ENCODE assay signal across 11 mouse cellular contexts in genomic region chr3:87973593-87974380, GRCm38 (mm10). TPM values are rescaled to one million over a fixed set of nuclear protein-coding genes. Genes with fewer than 3 reads are reported as not detected.
DNase-seq lines count a peak whose midpoint lies in the region; ATAC-seq lines count a peak whose summit lies in the region.
"Had no signal": no experiment of that assay in that cellular context is flagged by ENCODE, and none has a peak within 500 bp of the region (broad histone marks: within the 10 kb centered on the region; RNA-seq: fewer than 3 reads in every experiment).

No protein-coding gene starts in this region.

- H3K27ac ChIP-seq in heart, embryonic 10.5 days = peak overlapping the region; percentile 71
- H3K27ac ChIP-seq in brown adipose tissue, adult 24 weeks (replicated peaks; ENCODE audit: low read depth, low read length) = peak overlapping the region; percentile 88
- peak overlapping the region; percentile 92 for H3K27ac ChIP-seq in hindbrain, embryonic 12.5 days
- peak overlapping the region; percentile 90 for H3K27ac ChIP-seq in midbrain, embryonic 13.5 days

- peaks cover 41% of the 10 kb centered on the region for H3K36me3 ChIP-seq in heart, embryonic 10.5 days
- H3K36me3 ChIP-seq in hindbrain, embryonic 12.5 days = peaks cover 22% of the 10 kb centered on the region
- peaks cover 29% of the 10 kb centered on the region for H3K36me3 ChIP-seq in midbrain, embryonic 13.5 days

- 34% methylated on average over 14 of the region's 14 CpGs for WGBS in heart, embryonic 10.5 days
- WGBS in hindbrain, embryonic 12.5 days = 14% methylated on average over 14 of the region's 14 CpGs
- WGBS in midbrain, embryonic 13.5 days = 5% methylated on average over 14 of the region's 14 CpGs

- 0 out of 2 replicates have a peak, but pooled peaks have one; percentile 1 for ATAC-seq in hindbrain, embryonic 12.5 days (ENCODE audit: low FRiP score)
- peak; percentile 5; the same call in 1 of the 2 replicates for ATAC-seq in midbrain, embryonic 13.5 days
- ATAC-seq: activated CD4-positive, CD25-positive, alpha-beta regulatory T cell, adult 4 months had no signal

- H3K4me1 ChIP-seq in heart, embryonic 10.5 days = peaks cover 58% of the 10 kb centered on the region
- H3K4me1 ChIP-seq in brown adipose tissue, adult 24 weeks (ENCODE audit: control insufficient read depth, insufficient read depth, insufficient read length, low read length) = no peaks in the 10 kb centered on the region; the same call in 1 of the 2 replicates
- peaks cover 55% of the 10 kb centered on the region for H3K4me1 ChIP-seq in hindbrain, embryonic 12.5 days
- peaks cover 55% of the 10 kb centered on the region for H3K4me1 ChIP-seq in midbrain, embryonic 13.5 days (replicated peaks)

- DNase-seq in heart, embryonic 10.5 days (ENCODE audit: low spot score) = no peak
- no peak for DNase-seq in heart, adult 9 months (ENCODE audit: low spot score in 2 of 2)
- no peak for DNase-seq in layer of hippocampus, adult 8-10 months (ENCODE audit: low spot score in 2 of 2)
- DNase-seq in left cerebral cortex, adult 8-10 months (ENCODE audit: low spot score in 2 of 2) = no peak
- no peak for DNase-seq in kidney, adult 9 months
- DNase-seq: cerebellum, postnatal 25 days; kidney, adult 8-10 months had no signal

- peaks cover 20% of the 10 kb centered on the region for H3K27me3 ChIP-seq in heart, embryonic 10.5 days (ENCODE audit: insufficient read depth, poor library complexity, severe bottlenecking)
- peaks cover 2% of the 10 kb centered on the region; the same call in 1 of the 2 replicates for H3K27me3 ChIP-seq in hindbrain, embryonic 12.5 days
- H3K27me3 ChIP-seq in midbrain, embryonic 13.5 days = no peaks in the 10 kb centered on the region

- peak overlapping the region; percentile 71 for H3K4me3 ChIP-seq in heart, embryonic 10.5 days
- H3K4me3 ChIP-seq in brown adipose tissue, adult 24 weeks (ENCODE audit: insufficient read depth, low read depth, low read length) = peak overlapping the region; percentile 80
- H3K4me3 ChIP-seq in hindbrain, embryonic 12.5 days = peak overlapping the region; percentile 69
- peak overlapping the region; percentile 70 for H3K4me3 ChIP-seq in midbrain, embryonic 13.5 days (replicated peaks)

- H3K9me3 ChIP-seq in heart, embryonic 10.5 days = no peaks in the 10 kb centered on the region
- H3K9me3 ChIP-seq in hindbrain, embryonic 12.5 days (replicated peaks) = no peaks in the 10 kb centered on the region
- H3K9me3 ChIP-seq in midbrain, embryonic 13.5 days = no peaks in the 10 kb centered on the region

- H3K4me2 ChIP-seq in hindbrain, embryonic 12.5 days (replicated peaks) = peak overlapping the region; percentile 93
- peak overlapping the region; percentile 94 for H3K4me2 ChIP-seq in midbrain, embryonic 13.5 days (replicated peaks)

- peak overlapping the region; percentile 86 for H3K9ac ChIP-seq in hindbrain, embryonic 12.5 days
- H3K9ac ChIP-seq in midbrain, embryonic 13.5 days (replicated peaks) = peak overlapping the region; percentile 89

RNA-seq across cellular contexts. Expression of gene Nes, which starts 2.9 kb away (rescaled TPM):
- polyA plus RNA-seq in heart, embryonic 10.5 days (2016; fragmentation: Nextera tagmentation; extraction: Ambion mirVana) = 25.0 and 28.8 TPM in 2 replicates
- polyA plus RNA-seq in brown adipose tissue, adult 24 weeks (2012; ENCODE audit: insufficient read depth, insufficient read length, missing spikeins) = 7.6 and 8.4 TPM in 2 replicates
- polyA plus RNA-seq in hindbrain, embryonic 12.5 days (2016; fragmentation: Nextera tagmentation; extraction: Ambion mirVana) = 136 and 153 TPM in 2 replicates
- polyA plus RNA-seq in midbrain, embryonic 13.5 days (2015; fragmentation: Nextera tagmentation; extraction: Ambion mirVana) = 61.9 and 77.6 TPM in 2 replicates
- 1 to 10 TPM; 4.9 to 6.5 (median 5.5) TPM for total RNA-seq in layer of hippocampus, adult 8-10 months (2022)
- 1 to 10 TPM; 4.0 to 5.5 (median 5.2) TPM for total RNA-seq in left cerebral cortex, adult 8-10 months (2022)
- polyA plus RNA-seq: activated CD4-positive, CD25-positive, alpha-beta regulatory T cell, adult 4 months had no signal

RNA-seq across cellular contexts. Expression of gene Crabp2, which starts 25.3 kb away (rescaled TPM):
- polyA plus RNA-seq in heart, embryonic 10.5 days (2016; fragmentation: Nextera tagmentation; extraction: Ambion mirVana) = 35.8 and 126 TPM in 2 replicates
- not detected in 2 replicates for polyA plus RNA-seq in brown adipose tissue, adult 24 weeks (2012; ENCODE audit: insufficient read depth, insufficient read length, missing spikeins)
- polyA plus RNA-seq in hindbrain, embryonic 12.5 days (2016; fragmentation: Nextera tagmentation; extraction: Ambion mirVana) = 384 and 396 TPM in 2 replicates
- 129 and 135 TPM in 2 replicates for polyA plus RNA-seq in midbrain, embryonic 13.5 days (2015; fragmentation: Nextera tagmentation; extraction: Ambion mirVana)
- 1 to 10 TPM; 3.9 to 5.9 (median 4.7) TPM for total RNA-seq in layer of hippocampus, adult 8-10 months (2022)
- 1 to 10 TPM; 4.9 to 6.5 (median 5.9) TPM for total RNA-seq in left cerebral cortex, adult 8-10 months (2022)
- polyA plus RNA-seq: activated CD4-positive, CD25-positive, alpha-beta regulatory T cell, adult 4 months had no signal

RNA-seq across cellular contexts. Expression of gene Bcan, which starts 26.2 kb away (rescaled TPM):
- 0.05 TPM in 1 of 2 replicates, not detected in the other for polyA plus RNA-seq in heart, embryonic 10.5 days (2016; fragmentation: Nextera tagmentation; extraction: Ambion mirVana)
- polyA plus RNA-seq in brown adipose tissue, adult 24 weeks (2012; ENCODE audit: insufficient read depth, insufficient read length, missing spikeins) = not detected in 2 replicates
- 1.7 and 1.9 TPM in 2 replicates for polyA plus RNA-seq in hindbrain, embryonic 12.5 days (2016; fragmentation: Nextera tagmentation; extraction: Ambion mirVana)
- 10.1 and 14.0 TPM in 2 replicates for polyA plus RNA-seq in midbrain, embryonic 13.5 days (2015; fragmentation: Nextera tagmentation; extraction: Ambion mirVana)
- total RNA-seq in layer of hippocampus, adult 8-10 months (2022) = 100 to 1,000 TPM; 257 to 304 (median 278) TPM
- total RNA-seq in left cerebral cortex, adult 8-10 months (2022) = 100 to 1,000 TPM; 230 to 238 (median 233) TPM
- polyA plus RNA-seq: activated CD4-positive, CD25-positive, alpha-beta regulatory T cell, adult 4 months had no signal

RNA-seq across cellular contexts. Expression of gene Rrnad1, which starts 43.3 kb away (rescaled TPM):
- 16.8 and 21.0 TPM in 2 replicates for polyA plus RNA-seq in heart, embryonic 10.5 days (2016; fragmentation: Nextera tagmentation; extraction: Ambion mirVana)
- 4.5 and 6.7 TPM in 2 replicates for polyA plus RNA-seq in brown adipose tissue, adult 24 weeks (2012; ENCODE audit: insufficient read depth, insufficient read length, missing spikeins)
- polyA plus RNA-seq in hindbrain, embryonic 12.5 days (2016; fragmentation: Nextera tagmentation; extraction: Ambion mirVana) = 22.1 and 22.5 TPM in 2 replicates
- polyA plus RNA-seq in midbrain, embryonic 13.5 days (2015; fragmentation: Nextera tagmentation; extraction: Ambion mirVana) = 19.8 and 24.9 TPM in 2 replicates
- total RNA-seq in layer of hippocampus, adult 8-10 months (2022) = 10 to 100 TPM; 25.2 to 31.5 (median 26.2) TPM
- total RNA-seq in left cerebral cortex, adult 8-10 months (2022) = 10 to 100 TPM; 17.4 to 23.4 (median 20.6) TPM

RNA-seq across cellular contexts. Expression of gene Isg20l2, which starts 43.7 kb away (rescaled TPM):
- 39.6 and 55.1 TPM in 2 replicates for polyA plus RNA-seq in heart, embryonic 10.5 days (2016; fragmentation: Nextera tagmentation; extraction: Ambion mirVana)
- 6.7 and 7.9 TPM in 2 replicates for polyA plus RNA-seq in brown adipose tissue, adult 24 weeks (2012; ENCODE audit: insufficient read depth, insufficient read length, missing spikeins)
- polyA plus RNA-seq in hindbrain, embryonic 12.5 days (2016; fragmentation: Nextera tagmentation; extraction: Ambion mirVana) = 67.7 and 68.7 TPM in 2 replicates
- polyA plus RNA-seq in midbrain, embryonic 13.5 days (2015; fragmentation: Nextera tagmentation; extraction: Ambion mirVana) = 49.2 and 51.0 TPM in 2 replicates
- total RNA-seq in layer of hippocampus, adult 8-10 months (2022) = 10 to 100 TPM; 12.7 to 16.1 (median 15.1) TPM
- total RNA-seq in left cerebral cortex, adult 8-10 months (2022) = 10 to 100 TPM; 13.8 to 14.5 (median 14.1) TPM

Comparison
In these comparisons a context has a peak if more than half of its experiments do, and no peak if none do; other contexts are left out.
1. RNA of gene Crabp2, which starts 25.3 kb away (polyA plus RNA-seq): 384 to 396 TPM in hindbrain, embryonic 12.5 days, 129 to 135 TPM in midbrain, embryonic 13.5 days and 35.8 to 126 TPM in heart, embryonic 10.5 days; not detected in brown adipose tissue, adult 24 weeks; every median in the first group is over 10 times any median in the second.
2. Peak in every context shown above with its lines, with median percentiles within 50 percentile points of each other: H3K27ac ChIP-seq and H3K4me3 ChIP-seq.